Mouse (Mus musculus): ENCODE data around the gene Acoxl.

Acoxl gene

DNA sequence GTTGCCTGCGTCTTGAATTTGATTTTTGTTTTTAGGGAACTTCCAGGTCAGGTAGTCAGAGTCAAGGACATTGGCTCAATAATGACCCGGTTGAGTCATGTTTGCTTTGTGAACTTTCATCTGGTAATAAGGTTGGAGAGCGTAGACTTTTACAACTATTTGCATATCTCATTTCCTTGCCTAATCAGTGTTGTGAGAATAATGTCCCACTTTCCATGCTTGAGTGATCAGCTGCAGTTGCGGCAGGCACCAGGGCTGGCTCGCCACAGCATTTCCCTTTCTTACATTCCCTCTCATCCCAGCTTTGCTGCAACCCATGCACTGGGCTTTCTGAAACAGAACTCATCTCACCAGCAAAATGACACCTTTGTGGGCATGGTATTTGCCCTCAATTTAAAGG, 59.0 kb downstream of the Acoxl start:
- DNase-seq: no peak

DNA sequence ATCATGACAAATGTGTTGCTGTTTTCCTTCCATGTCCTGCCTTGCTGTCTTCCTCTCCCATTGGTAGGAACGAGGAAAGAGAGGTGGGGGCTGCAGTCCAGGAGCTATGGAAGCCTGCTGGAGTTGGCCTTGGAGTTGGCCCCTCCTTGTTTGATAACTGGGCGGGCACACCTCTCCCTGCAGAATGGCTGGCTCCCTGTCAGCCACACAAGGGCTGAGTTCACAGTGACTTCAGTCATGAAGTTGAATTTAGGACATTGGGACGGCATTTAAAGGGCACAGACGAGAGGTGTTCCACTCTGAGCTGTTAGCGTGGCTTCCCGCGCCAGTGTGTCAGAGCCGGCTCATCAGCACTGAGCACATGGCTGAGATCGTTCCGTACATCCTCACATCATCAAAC, 66.2 kb downstream of the Acoxl start:
- no peak for DNase-seq

DNA sequence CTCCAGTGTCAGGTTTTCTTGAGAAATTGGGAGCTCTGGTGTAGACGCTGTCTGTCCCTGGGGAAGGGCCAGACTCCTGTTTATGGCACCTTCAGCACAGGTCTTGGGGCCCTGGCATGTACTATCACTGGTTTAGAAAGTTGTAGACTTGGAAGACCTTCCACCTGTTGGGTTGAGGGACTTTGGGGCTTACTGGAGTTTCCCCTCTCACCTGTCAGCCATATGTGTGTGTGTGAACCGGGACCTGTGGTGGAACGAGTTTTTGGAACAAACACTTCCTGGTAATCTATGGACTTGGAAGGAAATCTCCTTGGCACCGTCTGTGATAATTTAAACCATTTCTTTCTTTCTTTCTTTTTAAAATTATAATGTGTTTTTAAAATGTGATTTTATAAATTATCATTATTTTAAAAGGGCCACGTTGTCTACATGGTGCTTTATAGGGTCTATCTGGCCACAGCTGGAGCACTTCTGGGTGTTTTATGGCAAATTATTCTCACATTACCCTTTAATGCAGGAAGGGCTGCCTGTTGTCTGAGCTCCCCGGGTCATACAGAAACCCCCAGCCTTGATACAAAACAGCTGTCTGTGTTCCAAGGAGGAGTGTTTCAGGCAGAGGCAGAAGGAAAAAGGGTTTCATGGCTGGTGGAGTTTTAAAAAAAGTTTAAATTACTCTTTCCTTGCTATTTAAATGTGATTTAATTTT, 68.5 kb downstream of the Acoxl start:
- no peak for DNase-seq

DNA sequence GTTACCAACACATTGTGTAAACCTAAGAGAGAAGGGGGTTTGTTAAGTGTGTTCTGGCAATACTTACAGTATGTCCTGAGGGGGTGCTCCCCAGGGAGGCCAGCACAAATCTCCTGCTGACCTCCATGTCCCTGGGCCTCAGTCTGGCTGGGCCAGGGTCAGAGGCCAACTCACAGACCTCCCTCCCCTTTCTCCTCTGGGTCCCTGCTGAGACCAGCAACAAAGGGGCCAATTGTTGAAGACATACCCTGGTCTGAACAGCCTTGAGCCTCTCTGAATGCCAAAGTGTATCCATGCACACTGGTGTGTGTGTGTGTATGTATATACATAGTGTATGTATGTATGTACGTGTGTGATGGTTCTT, 69.0 kb downstream of the Acoxl start:
- no peak for DNase-seq

DNA sequence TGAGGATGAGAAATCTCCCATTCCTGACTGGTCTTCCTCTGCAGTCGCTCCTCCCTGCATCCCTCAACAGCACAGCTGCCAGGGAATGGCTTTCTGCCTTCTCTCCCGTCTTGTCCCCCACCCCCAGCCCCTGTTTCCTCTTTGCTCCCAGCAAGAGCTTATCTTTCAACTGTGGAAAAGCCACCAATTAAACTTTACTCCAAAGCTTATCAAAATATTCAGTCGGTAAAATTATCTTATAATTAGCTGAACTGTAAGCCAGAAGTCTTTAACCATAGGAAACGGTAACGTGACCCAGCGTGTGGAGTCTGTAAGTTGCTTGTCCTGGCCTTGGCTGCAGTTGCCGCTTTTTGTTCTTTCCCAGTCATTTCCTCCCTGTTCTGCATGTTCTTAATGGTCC, 70.2 kb downstream of the Acoxl start:
- DNase-seq: no peak

DNA sequence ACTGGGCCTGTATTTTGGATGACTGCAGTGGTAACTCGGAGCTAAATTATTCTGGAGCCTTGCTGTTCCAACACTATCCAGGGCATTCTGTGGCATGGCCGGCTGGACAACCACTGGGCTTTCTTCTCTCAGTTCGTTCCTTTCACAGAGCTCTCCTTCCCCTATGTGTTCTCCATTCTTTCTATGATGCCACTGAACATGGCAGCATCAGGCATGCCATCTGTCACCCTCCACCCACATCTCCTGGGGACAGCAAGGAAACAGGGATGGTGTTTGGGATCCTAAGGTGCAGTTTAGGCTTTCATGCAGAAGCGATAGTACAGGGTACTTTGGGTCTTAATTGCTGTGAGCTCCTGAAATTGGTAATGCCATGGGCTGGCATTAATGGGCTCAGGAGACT, 71.1 kb downstream of the Acoxl start:
- DNase-seq: no peak

DNA sequence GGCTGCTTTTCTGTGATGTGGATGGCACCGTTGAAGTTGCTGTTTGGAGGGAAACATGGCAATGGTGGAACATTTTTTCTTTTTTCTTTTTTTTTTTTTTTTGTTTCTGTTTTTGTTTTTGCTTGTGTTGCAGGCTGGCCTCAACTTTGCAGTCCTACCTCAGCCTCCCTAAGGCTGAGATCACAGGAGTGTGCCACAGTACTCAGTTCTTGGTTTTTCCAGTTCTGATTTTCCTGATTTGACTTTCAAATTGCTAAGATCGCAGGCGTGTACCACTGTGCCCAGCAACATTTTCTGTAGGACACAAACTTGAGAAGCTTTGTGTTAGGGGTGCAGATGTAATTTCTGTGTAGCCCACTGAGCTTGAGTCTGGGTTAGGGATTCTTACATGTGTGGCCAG, 72.9 kb downstream of the Acoxl start:
- no peak for DNase-seq

DNA sequence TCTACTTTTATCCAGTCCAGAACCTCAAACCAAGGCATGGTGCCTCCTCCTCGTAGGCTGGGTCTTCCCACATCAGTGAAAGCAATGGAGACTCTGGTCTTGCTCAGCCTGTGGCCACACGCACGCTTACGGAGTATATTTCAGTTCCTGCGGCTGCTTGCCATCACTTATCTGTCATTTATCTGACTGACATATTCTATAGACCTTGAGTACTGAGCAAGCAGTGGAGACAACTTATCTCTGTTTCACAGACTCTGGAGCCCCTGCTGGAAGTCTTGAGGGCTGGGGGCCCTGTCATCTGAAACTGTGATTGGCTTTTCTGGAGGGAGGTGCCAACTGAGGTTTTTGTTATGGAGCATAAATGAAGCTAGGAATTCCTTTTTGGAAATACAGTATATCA, 75.4 kb downstream of the Acoxl start:
- DNase-seq: no peak

DNA sequence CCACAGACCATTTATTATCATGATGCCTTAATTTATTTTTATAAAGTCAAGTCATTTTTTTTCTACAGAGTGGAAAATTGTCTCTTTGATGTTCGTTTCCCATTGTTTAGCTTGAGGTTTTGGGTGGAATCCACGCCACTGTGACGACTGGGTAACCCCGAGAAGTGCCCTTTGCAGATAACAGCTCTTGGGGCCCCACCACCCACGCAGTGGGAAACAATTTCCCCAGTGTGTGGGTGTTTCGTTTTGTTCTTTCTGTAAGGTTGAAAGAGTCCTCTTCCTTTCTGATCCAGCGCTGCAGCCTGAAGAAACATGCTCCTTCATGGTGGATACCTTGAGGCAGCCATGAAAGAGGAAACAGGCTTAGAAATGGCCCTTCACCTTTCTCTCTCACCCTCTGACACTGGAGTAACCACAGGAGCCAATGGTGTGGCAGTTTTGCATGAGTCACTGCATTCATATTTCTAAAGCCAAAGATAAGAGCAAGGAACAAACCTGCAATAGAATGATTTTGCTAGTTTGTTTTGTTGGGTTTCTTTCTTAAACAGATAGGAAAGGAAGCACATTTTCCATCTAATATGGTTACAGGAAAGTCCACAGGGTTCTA, 78.2 kb downstream of the Acoxl start:
- DNase-seq: no peak

DNA sequence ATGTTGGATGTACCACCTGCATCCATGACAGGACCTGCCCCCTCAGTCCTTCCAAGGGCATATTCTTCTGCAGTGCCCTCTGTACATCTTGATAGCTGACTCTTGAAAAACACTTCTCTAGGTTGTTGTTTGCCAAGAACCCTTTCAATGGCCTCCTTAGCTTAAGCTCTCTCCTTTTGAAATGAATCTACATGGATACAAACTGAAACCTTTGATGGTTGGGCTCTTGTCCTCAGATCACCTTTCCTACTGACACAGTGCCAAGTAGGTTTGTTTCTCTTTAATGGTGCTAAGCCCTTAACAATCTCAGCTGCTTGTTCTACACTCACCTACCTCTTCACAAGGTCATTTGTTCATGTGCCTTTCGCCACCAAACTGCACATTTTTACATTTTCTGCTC, 81.1 kb downstream of the Acoxl start:
- DNase-seq: no peak

DNA sequence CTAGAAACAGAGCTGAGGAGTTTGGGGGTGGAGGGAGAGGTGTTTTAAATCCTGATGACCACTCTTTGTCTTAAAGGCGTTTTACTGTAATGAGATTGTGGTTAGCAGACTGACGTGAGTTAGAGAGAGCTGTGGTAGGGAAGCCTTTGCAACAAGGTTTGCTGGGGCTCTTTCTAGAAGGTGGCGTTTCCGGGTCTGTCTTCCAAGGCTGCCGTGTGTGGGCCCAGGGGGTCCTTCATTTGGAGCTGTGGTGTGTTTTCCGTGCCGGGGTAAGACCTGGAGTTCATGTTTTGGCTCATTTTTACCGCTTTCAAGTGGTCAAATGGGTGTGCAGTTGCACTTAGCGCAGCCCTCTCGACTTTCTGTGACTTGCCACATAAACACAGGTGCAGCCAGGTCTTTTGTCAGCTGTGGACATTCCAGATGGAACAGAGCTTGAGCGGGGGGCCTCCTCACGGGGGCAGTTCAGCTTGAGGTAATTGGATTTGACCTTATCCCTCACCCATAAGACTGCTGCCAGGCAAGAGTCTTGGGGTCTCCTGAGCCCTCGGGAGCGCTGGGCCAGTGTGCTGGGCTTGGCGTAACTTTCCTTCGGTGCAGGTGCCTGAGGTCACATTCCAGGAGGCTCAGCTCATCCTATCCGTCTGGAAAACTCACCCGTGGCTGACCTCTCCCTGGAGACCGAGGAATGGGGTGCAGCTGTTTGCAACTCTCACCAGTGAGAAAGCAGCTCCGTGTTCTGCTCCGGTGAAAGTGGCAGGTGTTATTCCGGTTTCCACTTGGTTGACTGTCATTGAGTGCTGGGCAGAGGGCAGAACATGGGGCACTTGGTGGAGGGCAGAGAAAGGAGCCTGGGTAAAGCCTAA, 83.6 kb downstream of the Acoxl start:
- DNase-seq: no peak

DNA sequence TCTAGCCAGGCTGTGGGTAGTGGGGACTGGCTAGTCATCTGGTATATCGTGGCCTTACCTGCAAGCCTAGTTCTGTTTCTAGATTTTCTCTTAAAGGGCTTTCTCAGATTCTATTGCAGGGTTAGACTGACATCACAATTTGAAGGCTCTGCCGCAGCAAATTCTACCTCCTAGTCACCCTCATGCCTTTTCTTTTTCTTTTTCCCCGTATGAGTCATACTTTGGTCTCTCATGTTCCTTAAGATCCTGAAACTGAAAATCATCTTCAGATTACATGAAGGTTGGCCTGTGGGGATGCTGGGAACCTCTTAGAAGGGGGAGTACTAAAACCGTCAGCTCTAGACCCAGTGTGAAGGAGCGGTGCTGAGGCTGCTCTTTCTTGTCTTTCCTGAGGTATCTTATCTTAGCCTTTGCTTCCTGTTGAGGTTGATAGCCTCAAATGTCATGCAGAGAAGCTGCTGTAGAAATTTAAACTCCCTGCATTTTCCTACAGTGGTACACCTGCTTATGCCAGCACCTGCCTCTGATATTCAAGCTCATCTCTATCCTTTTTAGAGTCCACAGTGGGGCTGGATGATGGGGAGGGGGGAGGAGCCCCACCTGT, 84.5 kb downstream of the Acoxl start:
- no peak for DNase-seq

DNA sequence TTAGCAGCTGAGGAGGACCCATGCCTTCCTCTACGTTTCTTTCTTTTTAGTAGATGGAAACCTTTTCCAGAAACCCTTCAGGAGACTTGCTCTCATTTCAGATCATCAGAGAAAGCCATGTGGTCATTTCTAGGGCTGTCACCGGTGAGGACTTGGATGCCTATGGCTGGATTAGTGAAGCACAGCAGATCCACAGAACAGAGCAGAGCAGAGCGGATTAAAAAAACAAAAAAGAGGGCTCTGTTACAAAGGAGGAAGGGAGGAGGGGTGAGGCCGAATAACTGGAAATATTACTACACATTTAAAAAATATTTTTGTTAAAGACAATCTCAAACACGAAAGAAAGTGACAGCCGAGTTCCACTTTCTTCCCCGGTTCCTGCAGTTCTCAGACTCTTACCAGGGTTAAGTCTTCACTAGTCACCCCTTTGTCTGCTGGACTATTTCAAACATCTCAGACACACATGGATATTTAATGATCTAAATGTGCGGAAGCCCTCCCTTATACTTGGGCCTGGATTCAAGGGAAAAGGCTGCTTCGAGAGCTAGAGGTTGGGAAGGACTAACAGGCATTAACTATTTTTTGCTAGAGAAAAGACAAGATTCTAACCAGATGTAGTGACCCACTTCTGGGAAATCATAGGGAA, 88.1 kb downstream of the Acoxl start:
- no peak for DNase-seq

DNA sequence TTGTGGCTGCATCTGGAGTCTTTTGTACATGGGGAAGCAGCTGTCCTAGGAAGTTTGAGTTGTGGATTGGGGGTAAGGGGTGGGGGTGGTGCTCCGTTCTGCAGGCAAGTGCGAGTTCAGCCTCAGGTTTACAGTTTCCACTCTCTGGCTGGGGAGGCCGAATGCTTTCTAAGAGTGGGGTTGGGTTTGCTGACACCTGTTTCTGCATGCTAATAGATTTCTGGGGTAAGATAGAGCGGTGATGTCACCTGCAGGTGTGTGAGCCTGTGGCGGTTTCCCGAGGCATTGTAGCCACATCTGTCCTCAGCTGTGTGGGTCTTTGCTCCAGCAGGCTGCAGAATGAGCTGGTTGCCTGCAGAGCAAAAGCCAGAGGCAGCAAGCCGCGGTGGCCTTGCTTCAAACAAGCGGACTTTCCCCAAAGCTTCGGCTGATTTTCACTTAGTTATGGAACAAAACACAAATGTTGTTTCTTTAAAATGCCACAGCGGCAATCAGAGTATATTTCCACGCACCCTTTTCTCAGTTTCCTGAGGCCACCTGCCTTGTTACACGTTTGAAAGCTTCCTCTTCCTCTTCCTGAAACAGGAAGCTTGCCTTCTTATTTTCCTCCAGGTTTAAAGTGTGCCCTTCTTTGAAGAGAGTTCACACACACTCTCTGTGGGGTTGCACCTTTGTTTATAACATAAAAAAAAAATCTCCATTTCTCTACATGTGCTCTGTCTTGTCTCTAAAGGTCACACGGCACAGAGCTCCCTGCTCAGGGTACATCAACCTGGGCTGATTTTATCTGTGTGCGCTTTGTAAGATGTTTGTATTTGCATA, 89.0 kb downstream of the Acoxl start:
- DNase-seq: no peak

DNA sequence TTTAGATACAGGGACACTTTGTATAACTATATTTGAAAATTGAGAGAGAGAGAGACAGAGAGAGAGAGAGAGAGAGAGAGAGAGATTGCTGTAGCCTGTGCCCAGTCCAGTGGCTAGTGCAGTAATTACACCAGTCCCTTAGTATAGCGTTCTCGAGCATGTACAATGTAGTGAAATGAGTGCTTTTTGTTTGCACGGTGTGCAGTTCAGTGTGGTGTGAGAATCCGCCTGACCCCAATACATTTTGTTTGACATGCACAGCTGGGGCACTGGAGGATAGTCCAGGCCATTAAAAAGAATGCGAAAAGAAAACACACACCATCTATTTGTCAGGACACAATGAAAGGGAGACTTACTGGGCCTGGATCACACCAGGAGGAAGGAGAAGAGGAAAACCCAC, 89.6 kb downstream of the Acoxl start:
- DNase-seq: no peak

DNA sequence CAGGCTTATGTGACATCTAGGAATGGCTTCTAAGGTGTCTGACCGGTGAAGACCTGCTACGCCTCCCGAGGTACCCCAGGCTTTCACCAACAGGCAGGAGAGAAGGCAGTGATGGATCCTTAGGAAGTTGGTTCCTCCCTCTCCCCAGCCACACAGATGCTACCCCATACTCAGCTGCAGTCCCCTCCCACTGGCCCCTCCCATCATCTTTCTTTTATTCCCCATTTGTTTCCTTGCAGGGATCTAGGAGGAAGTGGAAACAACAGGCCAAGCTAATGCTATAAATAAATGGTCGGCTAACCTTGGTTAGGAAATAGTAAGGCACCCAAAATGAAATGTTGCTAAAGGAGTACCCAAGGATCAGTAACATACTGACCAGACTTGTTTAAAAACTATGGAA, 90.2 kb downstream of the Acoxl start:
- no peak for DNase-seq

DNA sequence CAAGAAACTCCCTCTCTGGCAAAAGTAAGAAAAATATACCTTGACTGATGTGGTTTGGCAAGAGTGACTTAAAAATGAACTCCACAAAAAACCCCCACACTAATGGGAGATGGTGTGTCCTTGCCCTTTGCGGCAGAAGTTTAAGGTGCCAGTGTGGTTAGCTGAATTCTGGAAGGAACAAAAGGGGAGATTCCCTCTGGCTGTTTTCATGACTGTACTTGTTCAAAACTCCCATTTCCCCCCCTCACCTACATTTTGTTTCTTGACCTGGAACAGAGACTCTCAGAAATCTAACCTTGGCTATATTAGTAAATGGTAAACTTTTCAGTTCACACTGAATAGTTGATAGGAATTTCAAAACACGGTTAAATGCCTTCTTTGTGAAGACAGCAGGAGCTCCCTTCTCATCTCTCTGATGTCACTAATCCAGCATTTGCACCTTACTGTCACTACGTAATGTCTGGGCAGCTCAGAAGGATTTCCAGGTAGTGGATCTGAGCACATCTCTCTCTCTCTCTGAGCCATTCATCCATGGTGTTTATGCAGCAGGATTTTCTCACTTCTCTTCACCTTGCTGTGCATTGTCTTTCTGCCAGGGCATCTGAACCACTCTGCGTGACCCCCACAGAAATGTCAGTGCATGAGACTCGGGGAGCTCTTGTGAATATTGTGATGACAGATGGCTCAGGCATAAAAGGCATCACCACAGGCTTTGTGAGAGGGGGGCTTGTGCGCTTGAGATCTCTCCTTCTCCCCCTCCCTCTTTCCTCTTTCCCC, 91.5 kb downstream of the Acoxl start:
- DNase-seq: no peak

DNA sequence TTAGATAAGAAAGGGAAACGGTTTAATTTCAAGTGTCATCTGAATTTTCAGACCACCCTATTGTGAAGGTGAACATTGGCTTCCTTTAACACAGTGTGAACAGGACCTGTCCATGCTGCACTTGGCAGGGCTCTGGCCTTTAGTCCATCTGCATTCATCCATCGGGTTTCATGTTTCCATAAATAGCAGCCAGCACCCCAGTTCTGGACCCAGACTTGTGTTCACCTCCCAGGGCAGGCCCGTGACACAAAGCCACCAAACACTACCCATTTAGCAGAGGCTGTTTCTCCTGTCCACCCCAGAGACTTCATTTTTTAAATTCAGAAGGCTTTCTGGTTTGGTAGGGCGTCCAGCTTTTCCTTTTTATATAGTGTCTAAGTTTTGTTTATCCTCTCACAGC, 92.9 kb downstream of the Acoxl start:
- DNase-seq: no peak

DNA sequence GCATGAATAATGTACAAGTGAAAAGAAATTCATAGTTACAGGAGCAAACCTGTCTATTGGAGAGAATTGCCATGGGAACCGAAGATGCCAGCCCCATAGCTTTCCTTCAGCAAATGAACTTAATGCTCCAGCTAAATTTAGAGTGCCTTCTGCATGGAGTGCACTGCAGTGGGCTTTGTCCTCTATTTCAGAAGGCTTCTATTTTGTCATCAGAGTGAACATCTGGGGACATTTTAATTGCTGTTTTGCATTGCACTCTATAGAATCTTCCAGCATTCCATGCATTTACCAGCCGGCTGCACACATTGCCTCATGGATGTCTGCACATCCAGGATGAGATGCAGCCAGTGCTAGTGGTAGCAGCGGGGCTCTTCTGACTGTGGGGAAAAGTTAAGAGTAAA, 94.9 kb downstream of the Acoxl start:
- no peak for DNase-seq

DNA sequence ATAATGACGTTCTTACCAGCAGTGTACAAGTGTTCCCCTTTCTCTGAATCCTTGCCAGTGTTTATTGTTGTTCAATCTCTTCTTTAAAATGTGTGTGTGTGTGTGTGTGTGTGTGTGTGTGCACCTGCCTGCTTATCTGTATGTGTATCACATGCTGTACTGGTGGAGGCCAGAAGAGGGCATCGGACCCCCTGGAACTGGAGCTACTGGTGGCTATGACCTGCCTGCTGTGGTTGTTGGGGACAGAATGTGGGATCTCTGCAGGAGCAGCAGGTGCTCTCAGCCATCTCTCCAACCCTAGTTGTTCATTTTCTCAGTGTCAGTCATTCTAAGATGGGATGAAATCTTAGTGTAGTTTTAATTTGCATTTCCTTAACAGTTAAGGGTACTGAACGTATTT, 98.4 kb downstream of the Acoxl start:
- DNase-seq: no peak

DNA sequence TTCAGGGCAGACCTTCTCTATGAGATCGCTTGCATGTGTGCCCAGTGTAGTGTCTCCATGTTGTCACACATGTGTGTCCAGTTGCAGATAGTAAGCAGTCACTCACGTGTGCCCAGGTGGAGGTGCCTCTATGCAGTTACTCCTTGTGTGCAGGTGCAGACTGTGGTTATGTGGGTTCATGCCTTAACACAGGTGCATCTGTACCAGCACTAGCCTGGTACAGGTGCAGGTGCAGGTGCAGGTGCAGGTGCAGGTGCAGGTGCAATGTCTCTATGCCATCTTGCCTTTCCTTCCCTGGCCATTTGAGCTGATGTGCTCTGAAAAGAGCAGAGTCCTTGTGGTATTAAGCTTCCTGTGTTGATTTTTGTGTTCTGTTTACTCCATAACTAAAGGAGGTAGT, 100.5 kb downstream of the Acoxl start:
- DNase-seq: no peak

DNA sequence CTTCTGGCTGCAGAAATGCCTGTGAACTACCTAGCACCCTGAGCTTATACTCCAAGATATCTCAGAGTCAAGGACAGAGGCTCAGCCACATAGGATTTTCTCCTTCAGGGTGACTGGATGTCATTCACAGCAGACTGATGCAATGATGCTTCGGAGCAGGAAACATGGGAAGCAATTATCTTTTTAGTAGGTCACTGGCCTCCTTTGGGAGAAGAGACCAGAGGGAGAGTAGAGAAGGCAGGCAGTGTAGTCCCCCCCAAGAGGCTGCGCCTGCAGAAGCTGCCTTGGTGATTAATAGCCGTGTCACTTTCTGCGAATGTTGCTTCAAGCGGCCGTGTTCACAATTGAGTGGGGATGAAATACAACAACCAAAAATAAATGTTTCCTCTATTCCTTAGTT, 121.9 kb downstream of the Acoxl start:
- no peak for DNase-seq
